Mouse (Mus musculus): ENCODE measurements around the gene Arid3b.
"Not testable (repeated sequence)": the region's sequence is repeated elsewhere in the genome, so short reads cannot be mapped to it uniquely, and the experiment has no call there.

Arid3b gene

GRCm38 (mm10) chr9:57836581-57837170 is at the start of gene Arid3b:
Gene Arid3b, minus strand, starts transcription at chr9:57836793.
- DNase-seq = peak; percentile 93 to 95

- DNase-seq = no peak
Measured at GRCm38 (mm10) chr9:57883413-57883812, 46.8 kb upstream of the Arid3b start.

- DNase-seq = not testable (repeated sequence)
Measured at GRCm38 (mm10) chr9:57881781-57882180, 45.2 kb upstream of the Arid3b start.

- no peak for DNase-seq
Measured at GRCm38 (mm10) chr9:57880278-57880677, 43.7 kb upstream of the Arid3b start.

- no peak for DNase-seq
Measured at GRCm38 (mm10) chr9:57879213-57879612, 42.6 kb upstream of the Arid3b start.

GRCm38 (mm10) chr9:57874994-57875393 is 38.4 kb upstream of the Arid3b start:
- no peak for DNase-seq

- DNase-seq = no peak
Measured at GRCm38 (mm10) chr9:57874134-57874533, 37.5 kb upstream of the Arid3b start.

GRCm38 (mm10) chr9:57870273-57870816 is 33.8 kb upstream of the Arid3b start:
- no peak for DNase-seq

- no peak for DNase-seq
Measured at GRCm38 (mm10) chr9:57868767-57869166, 32.2 kb upstream of the Arid3b start.

GRCm38 (mm10) chr9:57867880-57868279 is 31.3 kb upstream of the Arid3b start:
- no peak for DNase-seq

- DNase-seq = no peak
Measured at GRCm38 (mm10) chr9:57867236-57867635, 30.6 kb upstream of the Arid3b start.

- DNase-seq = no peak
Measured at GRCm38 (mm10) chr9:57866530-57866929, 29.9 kb upstream of the Arid3b start.

GRCm38 (mm10) chr9:57864336-57864735 is 27.7 kb upstream of the Arid3b start:
- no peak for DNase-seq

GRCm38 (mm10) chr9:57861951-57862471 is 25.4 kb upstream of the Arid3b start:
- DNase-seq = peak; percentile 39 to 61

GRCm38 (mm10) chr9:57856456-57856855 is 19.9 kb upstream of the Arid3b start:
- DNase-seq = no peak

GRCm38 (mm10) chr9:57854280-57854679 is 17.7 kb upstream of the Arid3b start:
- no peak for DNase-seq

GRCm38 (mm10) chr9:57839032-57839431 is 2.4 kb upstream of the Arid3b start:
- DNase-seq = no peak

GRCm38 (mm10) chr9:57835841-57836514 is 615 bp downstream of the Arid3b start:
- DNase-seq = peak in 1 of 2 experiments; percentile 17

GRCm38 (mm10) chr9:57834629-57835417 is 1.8 kb downstream of the Arid3b start:
- DNase-seq = no peak

GRCm38 (mm10) chr9:57833762-57834471 is 2.7 kb downstream of the Arid3b start:
- no peak for DNase-seq

GRCm38 (mm10) chr9:57831267-57832082 is 5.1 kb downstream of the Arid3b start:
- peak; percentile 97 to 99 for DNase-seq
